Mouse (Mus musculus) induced T-regulatory cell, adult 2 months (primary cell): ENCODE measurements around the gene 3110082I17Rik.

ENCODE experiments used
- DNase-seq: peaks from one replicate; pipeline ENCODE4 v3.0.0-alpha.2; 2012; ENCODE audit warnings: low read depth

3110082I17Rik gene

DNA sequence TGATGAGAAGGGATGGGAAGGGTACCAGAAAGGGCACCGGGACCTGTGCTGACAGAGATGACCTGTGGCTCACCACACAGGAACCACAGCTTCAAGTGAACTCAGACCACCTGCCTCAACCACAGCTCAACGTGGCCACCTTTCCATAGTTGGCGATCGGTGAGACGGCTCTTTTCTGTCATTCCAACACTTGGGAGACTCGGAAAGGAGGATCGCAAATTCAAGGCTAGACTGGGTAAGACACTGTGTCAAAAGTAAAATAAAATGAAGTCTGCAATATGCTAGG is 82.1 kb downstream of the 3110082I17Rik start:
- DNase-seq, result peak; percentile 54

- DNase-seq, result peak; percentile 77
Measured at GRCm38 (mm10) chr5:139377468-139378270, 82.7 kb downstream of the 3110082I17Rik start, which contains the start of gene Gpr146. Gpr146 (plus strand) TSS chr5:139377697.

- no peak for DNase-seq
Measured at GRCm38 (mm10) chr5:139374841-139375240, 85.5 kb downstream of the 3110082I17Rik start.

GRCm38 (mm10) chr5:139373889-139374444 is 86.4 kb downstream of the 3110082I17Rik start:
- DNase-seq, result no peak

DNA sequence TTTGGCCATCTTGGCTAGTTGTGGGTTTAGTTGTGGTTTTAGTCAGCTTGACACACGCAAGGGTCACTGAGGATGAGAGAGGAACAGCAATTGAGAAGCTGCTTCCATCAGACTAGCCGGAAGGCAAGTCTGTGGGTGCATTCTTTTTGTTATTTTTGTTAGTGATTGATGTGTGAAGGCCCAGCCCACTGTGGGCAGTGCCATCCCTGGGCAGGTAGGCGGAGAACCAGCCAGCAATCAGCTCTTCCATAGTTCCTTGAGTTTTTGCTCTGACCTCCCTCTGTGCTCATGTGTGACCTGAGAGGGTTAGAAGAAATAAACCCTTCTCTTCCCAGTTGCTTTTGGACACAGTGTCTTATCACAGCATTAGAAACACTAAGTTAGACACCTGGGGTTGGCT is 87.2 kb downstream of the 3110082I17Rik start:
- DNase-seq, result no peak

DNA sequence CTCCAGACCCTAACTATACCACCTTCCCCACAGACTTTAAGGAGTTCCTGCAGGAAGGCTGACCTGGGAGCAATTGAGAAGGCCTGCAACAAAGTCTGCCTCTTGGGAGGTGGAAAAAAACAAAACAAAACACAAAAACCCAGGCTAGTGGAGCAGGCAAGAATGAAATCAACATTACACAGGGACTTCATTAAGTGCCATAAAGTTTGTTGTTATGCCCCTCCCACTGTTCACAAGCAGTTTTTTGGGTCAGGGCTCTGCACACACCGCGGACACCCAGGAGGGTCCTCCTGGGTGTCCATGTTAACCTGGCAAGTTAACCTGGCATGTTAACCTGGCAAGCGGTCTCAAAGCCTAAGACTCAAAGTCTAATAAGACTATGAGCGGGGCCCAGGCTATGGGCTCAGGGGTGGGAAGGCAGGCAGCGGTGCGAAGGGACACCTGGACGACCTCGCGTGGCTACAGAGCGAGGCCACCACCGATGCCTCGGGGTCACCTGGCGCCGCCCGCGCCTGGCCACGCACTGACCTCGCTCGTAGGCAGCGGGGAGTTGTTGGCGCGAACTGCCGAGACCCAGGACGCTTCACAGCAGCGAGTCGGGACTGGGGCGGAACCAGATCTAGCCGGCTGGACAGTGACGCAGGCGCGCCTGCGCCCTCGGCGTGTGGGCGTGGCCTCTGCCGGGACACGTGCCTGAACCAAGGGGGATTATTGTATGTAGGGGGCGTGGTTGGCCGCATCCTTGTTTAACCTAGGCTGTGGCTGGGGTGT is 88.5 kb downstream of the 3110082I17Rik start:
- DNase-seq, result peak; percentile 94

DNA sequence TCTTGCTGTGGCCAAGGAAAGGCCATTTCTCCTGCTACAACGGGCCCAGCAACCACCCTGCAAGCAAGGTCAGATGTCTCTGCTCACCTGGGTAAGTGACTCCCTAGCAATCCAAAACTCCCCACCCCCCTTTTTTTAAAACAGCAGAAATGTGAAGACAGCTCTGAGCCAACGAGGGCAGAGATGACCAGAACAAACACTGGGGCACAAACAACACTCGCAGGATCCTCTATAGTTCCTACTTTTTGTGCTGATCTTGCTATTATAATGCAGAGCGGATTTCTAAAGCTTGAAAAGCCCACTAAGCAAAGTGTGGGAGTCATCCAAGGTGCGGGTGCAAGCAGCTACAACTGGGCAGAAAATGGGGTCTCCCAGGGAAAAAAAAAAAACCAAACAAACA is 89.2 kb downstream of the 3110082I17Rik start:
- no peak for DNase-seq

DNA sequence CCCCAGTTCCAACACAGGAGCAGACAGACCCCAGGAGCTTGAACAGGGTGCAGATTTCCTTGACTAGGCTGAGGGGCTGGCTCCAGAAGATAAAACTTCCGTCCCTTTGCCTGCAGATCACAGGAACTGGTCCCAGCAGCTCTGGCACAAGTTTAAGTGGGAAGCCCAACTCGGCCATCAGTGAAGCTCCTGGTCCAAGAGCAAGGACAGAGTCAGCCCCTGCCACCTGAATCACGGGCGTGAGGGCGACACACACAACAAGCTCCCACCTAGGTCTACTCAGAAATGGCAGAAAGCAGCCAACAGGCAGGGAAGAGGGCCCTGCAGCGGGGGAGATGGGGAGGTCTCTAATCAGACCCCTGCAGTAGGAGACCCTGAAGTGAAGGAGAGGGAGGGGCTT is 90.0 kb downstream of the 3110082I17Rik start:
- DNase-seq, result no peak

GRCm38 (mm10) chr5:139368638-139369320 is 91.5 kb downstream of the 3110082I17Rik start:
- DNase-seq, result no peak

- DNase-seq, result no peak
Measured at GRCm38 (mm10) chr5:139367884-139368458, 92.4 kb downstream of the 3110082I17Rik start.

DNA sequence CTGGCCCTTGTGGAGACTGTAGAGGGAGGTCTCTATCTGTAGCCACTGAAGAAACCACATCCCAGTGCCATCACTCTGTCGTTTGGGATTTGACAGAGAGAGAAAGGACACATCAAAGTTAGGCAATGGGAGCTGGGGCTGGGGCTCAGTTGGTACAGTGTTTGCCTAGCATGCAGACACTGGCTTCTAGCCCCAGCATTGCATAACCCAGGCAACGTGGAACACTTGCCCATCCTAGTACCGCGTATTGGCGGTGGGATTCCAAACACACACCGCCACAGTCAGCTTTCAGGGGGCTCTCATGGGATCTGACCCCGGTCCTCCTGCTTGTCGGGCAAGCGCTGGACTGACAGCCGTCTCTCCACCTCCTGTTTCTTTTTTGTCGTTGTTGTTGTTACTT is 93.8 kb downstream of the 3110082I17Rik start:
- no peak for DNase-seq

DNA sequence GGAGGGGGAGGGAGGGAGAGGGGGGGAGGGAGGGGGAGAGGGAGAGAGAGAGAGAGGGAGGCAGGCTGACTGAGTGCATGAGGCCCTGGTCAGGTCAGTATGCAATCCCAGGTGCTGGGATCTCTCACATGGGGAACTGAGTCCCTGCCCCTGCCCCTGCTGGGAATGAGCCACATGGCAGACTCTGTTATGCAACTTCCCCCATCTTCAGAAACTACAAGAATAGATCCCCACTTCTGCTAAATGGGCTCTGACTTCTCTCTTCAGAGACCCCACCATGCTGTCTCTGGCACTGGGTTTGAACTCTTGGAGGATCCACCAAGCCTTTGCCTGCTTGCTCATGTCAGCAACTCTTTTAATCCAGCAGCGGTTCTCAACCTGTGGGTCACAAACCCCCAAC is 94.5 kb downstream of the 3110082I17Rik start:
- DNase-seq, result no peak

DNA sequence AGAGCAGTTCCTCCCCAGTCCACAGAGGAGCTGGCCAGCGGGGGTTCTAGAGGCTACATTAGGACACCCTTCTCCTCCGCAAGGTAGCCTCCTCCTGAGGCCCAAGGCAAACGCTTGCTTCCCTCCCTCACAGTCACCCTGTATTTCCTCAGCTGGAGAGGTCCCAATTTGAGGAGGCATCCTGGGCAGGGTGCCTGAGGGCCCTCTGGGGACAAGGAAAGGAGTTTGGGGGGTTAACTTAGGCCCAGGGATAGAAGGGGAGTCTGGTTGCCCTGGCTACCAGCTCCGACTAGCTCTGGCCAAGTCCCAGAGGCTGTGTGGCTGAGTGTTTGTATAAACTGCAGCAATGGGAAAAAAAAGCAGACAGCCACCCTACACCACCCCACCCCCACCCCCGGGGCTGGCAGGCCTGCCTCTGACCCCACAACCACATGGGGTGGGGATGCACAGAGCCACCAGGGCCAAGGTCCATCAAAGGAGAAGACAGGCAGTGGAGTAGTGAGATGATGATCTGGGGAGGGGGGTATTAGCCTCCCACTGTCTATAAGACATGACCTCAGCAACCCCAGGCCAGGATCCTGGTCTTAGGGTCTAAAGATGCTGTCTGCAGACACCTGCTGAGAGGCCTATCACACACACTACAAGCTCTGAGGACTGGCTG is 95.3 kb downstream of the 3110082I17Rik start:
- no peak for DNase-seq

GRCm38 (mm10) chr5:139364260-139364910 is 95.9 kb downstream of the 3110082I17Rik start:
- DNase-seq, result peak; percentile 93

DNA sequence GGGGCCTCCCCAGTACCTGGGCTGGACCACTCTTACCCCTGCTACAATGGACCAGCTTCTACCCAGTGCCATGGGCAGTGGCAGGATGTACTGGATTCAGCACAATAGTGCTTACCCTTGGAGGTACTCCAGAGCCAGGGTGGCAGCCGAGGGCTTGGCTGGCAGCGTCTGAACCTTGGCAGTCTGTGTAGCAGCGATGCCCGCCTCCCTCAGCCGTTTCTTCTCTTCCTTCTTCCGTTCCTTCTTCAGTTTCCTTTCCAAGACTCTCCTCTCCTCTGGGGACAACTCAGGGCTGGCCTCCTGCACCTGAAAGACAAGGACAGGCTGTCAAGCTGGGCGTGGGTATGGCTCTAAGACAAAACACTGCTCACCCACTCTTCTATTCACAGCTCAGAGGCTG is 96.5 kb downstream of the 3110082I17Rik start:
- no peak for DNase-seq

DNA sequence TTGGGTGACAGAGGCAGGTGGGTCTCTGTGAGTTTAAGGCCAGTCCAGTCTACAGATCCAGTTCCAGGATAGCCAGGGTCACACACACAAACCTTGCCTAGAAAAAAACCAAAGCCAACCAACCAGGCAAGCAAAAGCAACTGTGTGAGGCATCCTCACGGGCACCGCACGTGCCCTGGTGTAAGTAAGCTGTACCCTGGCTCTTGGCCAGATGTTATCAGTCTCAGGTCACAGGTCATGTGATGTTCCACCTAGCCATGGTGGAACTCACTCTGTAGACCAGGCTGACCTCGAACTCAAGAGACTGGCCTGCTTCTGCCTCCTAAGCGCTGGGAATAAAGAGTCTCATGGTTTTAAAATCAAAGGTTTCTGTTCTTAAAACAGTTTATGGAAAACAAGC is 101.1 kb downstream of the 3110082I17Rik start:
- DNase-seq, result no peak

DNA sequence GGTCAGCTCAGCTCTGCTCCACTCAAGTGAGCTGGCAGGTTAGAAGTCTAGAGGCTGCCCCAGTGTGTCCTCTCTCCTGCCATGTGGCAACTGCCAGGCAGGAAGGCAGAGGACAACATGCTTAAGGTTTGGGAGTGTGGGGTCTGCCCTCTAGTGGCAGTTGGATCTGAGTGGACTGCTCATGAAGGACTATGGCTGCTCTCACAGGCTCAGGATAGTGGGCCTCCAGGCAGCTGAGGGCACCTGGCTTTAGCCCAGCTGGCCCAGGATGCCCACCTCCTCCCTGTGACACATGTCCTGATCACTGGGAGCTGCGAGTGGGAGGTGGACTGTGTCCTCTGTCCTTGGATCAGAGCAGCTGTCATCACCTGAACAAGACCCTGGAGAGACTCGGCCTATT is 101.7 kb downstream of the 3110082I17Rik start:
- peak; percentile 67 for DNase-seq

- peak; percentile 84 for DNase-seq
Measured at GRCm38 (mm10) chr5:139355235-139355772, 105.0 kb downstream of the 3110082I17Rik start.

DNA sequence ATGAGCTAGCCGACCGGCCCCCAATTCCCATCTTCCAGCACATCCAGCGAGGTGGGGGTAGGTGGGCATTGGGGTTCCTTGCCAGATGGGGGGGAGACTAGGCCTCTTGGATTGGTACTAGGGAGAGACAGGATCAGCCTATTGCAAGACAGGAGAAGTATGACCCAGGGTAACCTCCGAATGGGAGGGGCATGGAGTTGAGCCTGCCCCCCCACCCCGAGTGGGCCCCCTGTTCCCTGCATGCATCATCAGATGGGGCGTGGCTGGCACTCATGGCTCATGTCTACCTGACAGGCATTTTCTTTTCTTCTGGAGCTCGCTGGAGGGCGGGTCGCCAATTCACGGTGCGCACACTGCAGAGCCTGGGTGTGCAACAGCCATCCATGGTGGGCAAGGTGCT is 106.4 kb downstream of the 3110082I17Rik start:
- DNase-seq, result no peak

- peak; percentile 86 for DNase-seq
Measured at GRCm38 (mm10) chr5:139353496-139353895, 106.8 kb downstream of the 3110082I17Rik start.

- DNase-seq, result no peak
Measured at GRCm38 (mm10) chr5:139352317-139352716, 108.0 kb downstream of the 3110082I17Rik start, which contains the start of gene Cyp2w1. Cyp2w1 (plus strand) TSS chr5:139352617.
